Mouse (Mus musculus): ENCODE data around the gene Ifrd2. TPM values are rescaled to one million over a fixed set of nuclear protein-coding genes. Genes with fewer than 3 reads are reported as not detected.
A peak's percentile ranks its signal among the peaks of the same experiment; 100 is the strongest.

Ifrd2 gene
- polyA plus RNA-seq, 1 experiment from 2014 or later, result 44.6 TPM

- Histone ChIP-seq H3K9me3 (ENCODE audit: control insufficient read depth, low read length) (no peaks in the 10 kb centered on the region), H3K9ac (ENCODE audit: low read length) (0 out of 2 replicates have a peak overlapping the region, but pooled peaks have one; percentile 12), H3K4me2 (ENCODE audit: low read length) (no peak overlapping the region), H3K4me3 (ENCODE audit: control insufficient read depth in 1 of 2, insufficient read depth in 1 of 2, low read depth in 1 of 2, low read length in 2 of 2) (no peak overlapping the region), H3K36me3 (ENCODE audit: control insufficient read depth, insufficient read depth, low read length) (peaks cover 85% of the 10 kb centered on the region), H3K4me1 (ENCODE audit: control insufficient read depth in 2 of 2, insufficient read depth in 2 of 2, low read length in 2 of 2) (peaks cover 39 to 58% of the 10 kb centered on the region in 2 experiments), H3K27me3 (ENCODE audit: control insufficient read depth, insufficient read depth, low read length) (no peaks in the 10 kb centered on the region), H3K27ac (replicated peaks in 1 of 2; ENCODE audit: control insufficient read depth in 1 of 2, insufficient read depth in 1 of 2, low read depth in 2 of 2, low read length in 2 of 2) (peak overlapping the region; percentile 26 to 94; a peak in 3 of 4 replicates)
- ATAC-seq (ENCODE audit: insufficient number of reproducible peaks, insufficient read depth, low FRiP score, low read depth), result no peak
These were observed 33.5 kb downstream of the Ifrd2 start for GRCm38 (mm10) chr9:107620954-107621353.

DNA sequence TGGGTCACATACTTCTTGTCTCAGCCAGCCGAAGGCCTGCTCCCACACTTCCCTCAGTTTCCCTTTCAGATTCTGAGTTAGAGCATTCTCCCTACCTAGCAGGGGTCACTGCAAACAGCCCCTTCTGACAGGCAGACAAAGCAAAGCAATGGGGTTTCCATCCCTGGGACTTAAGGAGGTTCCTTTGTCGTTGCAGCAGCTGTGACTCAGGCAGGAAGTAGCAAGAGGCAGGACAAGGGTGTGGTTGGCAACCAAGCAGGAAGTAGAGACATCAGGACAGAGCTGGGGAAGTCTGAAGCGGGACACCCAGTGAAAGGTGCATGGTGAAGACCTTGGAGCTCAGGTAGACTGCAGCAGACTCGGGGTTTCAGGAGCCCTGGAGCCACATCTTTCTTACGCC lies 37.1 kb downstream of the Ifrd2 start:
- no peak overlapping the region for H3K4me2 ChIP-seq (ENCODE audit: low read length)
- peak overlapping the region; percentile 42 to 56 for H3K27ac ChIP-seq (replicated peaks in 1 of 2; ENCODE audit: control insufficient read depth in 1 of 2, insufficient read depth in 1 of 2, low read depth in 2 of 2, low read length in 2 of 2)
- peak overlapping the region; percentile 42; the same call in 1 of the 2 replicates for H3K9ac ChIP-seq (ENCODE audit: low read length)
- no peak for ATAC-seq (ENCODE audit: insufficient number of reproducible peaks, insufficient read depth, low FRiP score, low read depth)
- H3K4me1 ChIP-seq (ENCODE audit: control insufficient read depth in 2 of 2, insufficient read depth in 2 of 2, low read length in 2 of 2), result peaks cover 56 to 73% of the 10 kb centered on the region in 2 experiments
- no peaks in the 10 kb centered on the region for H3K9me3 ChIP-seq (ENCODE audit: control insufficient read depth, low read length)
- H3K27me3 ChIP-seq (ENCODE audit: control insufficient read depth, insufficient read depth, low read length), result no peaks in the 10 kb centered on the region
- WGBS, result 70% methylated on average over 5 of the region's 5 CpGs
- H3K36me3 ChIP-seq (ENCODE audit: control insufficient read depth, insufficient read depth, low read length), result peaks cover 70% of the 10 kb centered on the region
- H3K4me3 ChIP-seq (ENCODE audit: control insufficient read depth in 1 of 2, insufficient read depth in 1 of 2, low read depth in 1 of 2, low read length in 2 of 2), result no peak overlapping the region

DNA sequence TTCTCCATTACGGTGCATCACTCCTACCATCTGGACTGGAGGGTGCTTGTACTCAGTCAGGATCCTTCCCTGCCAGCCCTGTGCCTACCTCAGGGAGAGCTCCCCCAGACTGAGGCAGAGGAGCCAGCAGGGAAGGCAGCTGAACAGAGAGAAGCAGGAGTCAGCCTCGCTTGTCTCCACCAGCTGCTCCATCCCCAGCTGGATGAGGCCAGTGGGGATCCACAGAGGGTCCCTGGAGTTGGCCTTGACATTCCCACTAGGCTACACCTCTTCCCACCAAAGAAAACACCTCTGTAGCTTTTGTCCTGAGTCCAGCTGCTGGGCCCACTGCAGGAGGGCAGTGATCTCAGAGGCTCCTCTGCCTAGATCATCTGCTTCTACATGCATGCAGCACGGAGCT lies 37.5 kb downstream of the Ifrd2 start:
- H3K9ac ChIP-seq (ENCODE audit: low read length), result peak overlapping the region; percentile 42; the same call in 1 of the 2 replicates
- H3K36me3 ChIP-seq (ENCODE audit: control insufficient read depth, insufficient read depth, low read length), result peaks cover 70% of the 10 kb centered on the region
- H3K27ac ChIP-seq (replicated peaks in 1 of 2; ENCODE audit: control insufficient read depth in 1 of 2, insufficient read depth in 1 of 2, low read depth in 2 of 2, low read length in 2 of 2), result peak overlapping the region; percentile 22 to 56; a peak in 3 of 4 replicates
- no peak overlapping the region for H3K4me2 ChIP-seq (ENCODE audit: low read length)
- H3K27me3 ChIP-seq (ENCODE audit: control insufficient read depth, insufficient read depth, low read length), result no peaks in the 10 kb centered on the region
- no peaks in the 10 kb centered on the region for H3K9me3 ChIP-seq (ENCODE audit: control insufficient read depth, low read length)
- no peak for ATAC-seq (ENCODE audit: insufficient number of reproducible peaks, insufficient read depth, low FRiP score, low read depth)
- no peak overlapping the region for H3K4me3 ChIP-seq (ENCODE audit: control insufficient read depth in 1 of 2, insufficient read depth in 1 of 2, low read depth in 1 of 2, low read length in 2 of 2)
- peaks cover 55 to 73% of the 10 kb centered on the region in 2 experiments for H3K4me1 ChIP-seq (ENCODE audit: control insufficient read depth in 2 of 2, insufficient read depth in 2 of 2, low read length in 2 of 2)
- WGBS, result 88% methylated on average over 3 of the region's 3 CpGs

DNA sequence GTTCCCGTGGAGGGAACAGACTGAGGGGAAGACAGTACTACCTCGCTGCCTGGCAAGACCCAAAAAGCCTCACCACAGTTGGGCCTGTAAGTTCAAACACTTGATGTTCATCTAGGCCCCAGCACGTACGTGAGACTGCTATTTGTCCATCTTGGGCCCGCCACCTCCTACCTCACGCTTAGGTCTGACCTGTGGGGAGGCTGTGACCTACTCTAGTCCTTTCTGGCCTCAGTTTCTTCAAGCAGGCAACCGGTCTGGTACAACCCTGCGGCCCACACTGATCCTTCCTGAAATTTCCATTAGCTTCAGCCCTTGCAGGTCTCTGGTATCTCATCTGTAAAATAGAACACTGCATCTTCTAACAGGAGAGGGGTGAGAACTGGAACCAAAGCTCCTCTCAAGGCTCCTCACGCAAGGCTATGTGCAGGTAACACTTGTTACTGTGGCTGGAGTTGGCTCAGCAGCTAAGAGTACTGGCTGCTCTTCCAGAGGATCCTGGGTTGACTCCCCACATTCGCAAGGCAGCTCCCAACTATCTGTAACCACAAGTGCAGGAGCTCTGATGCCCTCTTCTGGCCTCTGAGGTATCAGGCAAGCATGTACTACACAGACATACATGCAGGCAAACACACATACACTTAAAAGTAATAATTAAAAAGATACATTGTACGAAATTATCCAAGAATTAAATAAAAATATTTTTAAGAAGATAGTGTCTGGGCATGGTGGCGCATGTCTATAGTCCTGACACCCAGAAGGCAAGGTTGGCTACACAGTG lies 38.1 kb downstream of the Ifrd2 start:
- H3K36me3 ChIP-seq (ENCODE audit: control insufficient read depth, insufficient read depth, low read length), result peaks cover 64% of the 10 kb centered on the region
- H3K9ac ChIP-seq (ENCODE audit: low read length), result peak overlapping the region; percentile 42; the same call in 1 of the 2 replicates
- 88% methylated on average over 12 of the region's 12 CpGs for WGBS
- ATAC-seq (ENCODE audit: insufficient number of reproducible peaks, insufficient read depth, low FRiP score, low read depth), result no peak
- peak overlapping the region in 1 of 2 experiments; percentile 56; a peak in 2 of 4 replicates for H3K27ac ChIP-seq (replicated peaks in 1 of 2; ENCODE audit: control insufficient read depth in 1 of 2, insufficient read depth in 1 of 2, low read depth in 2 of 2, low read length in 2 of 2)
- H3K27me3 ChIP-seq (ENCODE audit: control insufficient read depth, insufficient read depth, low read length), result no peaks in the 10 kb centered on the region
- H3K4me3 ChIP-seq (ENCODE audit: control insufficient read depth in 1 of 2, insufficient read depth in 1 of 2, low read depth in 1 of 2, low read length in 2 of 2), result no peak overlapping the region
- H3K9me3 ChIP-seq (ENCODE audit: control insufficient read depth, low read length), result no peaks in the 10 kb centered on the region
- peaks cover 55 to 73% of the 10 kb centered on the region in 2 experiments for H3K4me1 ChIP-seq (ENCODE audit: control insufficient read depth in 2 of 2, insufficient read depth in 2 of 2, low read length in 2 of 2)
- no peak overlapping the region; the same call in 1 of the 2 replicates for H3K4me2 ChIP-seq (ENCODE audit: low read length)

- peak overlapping the region; percentile 50 for H3K4me2 ChIP-seq (ENCODE audit: low read length)
- H3K4me1 ChIP-seq (ENCODE audit: control insufficient read depth in 2 of 2, insufficient read depth in 2 of 2, low read length in 2 of 2), result peaks cover 56 to 73% of the 10 kb centered on the region in 2 experiments
- ATAC-seq (ENCODE audit: insufficient number of reproducible peaks, insufficient read depth, low FRiP score, low read depth), result no peak
- no peaks in the 10 kb centered on the region for H3K9me3 ChIP-seq (ENCODE audit: control insufficient read depth, low read length)
- WGBS, result 43% methylated on average over 13 of the region's 15 CpGs
- H3K36me3 ChIP-seq (ENCODE audit: control insufficient read depth, insufficient read depth, low read length), result peaks cover 68% of the 10 kb centered on the region
- no peaks in the 10 kb centered on the region for H3K27me3 ChIP-seq (ENCODE audit: control insufficient read depth, insufficient read depth, low read length)
- peak overlapping the region; percentile 77 to 96 for H3K27ac ChIP-seq (replicated peaks in 1 of 2; ENCODE audit: control insufficient read depth in 1 of 2, insufficient read depth in 1 of 2, low read depth in 2 of 2, low read length in 2 of 2)
- no peak overlapping the region; a peak in 1 of 4 replicates for H3K4me3 ChIP-seq (ENCODE audit: control insufficient read depth in 1 of 2, insufficient read depth in 1 of 2, low read depth in 1 of 2, low read length in 2 of 2)
- H3K9ac ChIP-seq (ENCODE audit: low read length), result peak overlapping the region; percentile 68
These were observed 38.9 kb downstream of the Ifrd2 start for GRCm38 (mm10) chr9:107626158-107626843.

- Histone ChIP-seq H3K9me3 (ENCODE audit: control insufficient read depth, low read length) (no peaks in the 10 kb centered on the region), H3K36me3 (ENCODE audit: control insufficient read depth, insufficient read depth, low read length) (peaks cover 74% of the 10 kb centered on the region), H3K9ac (ENCODE audit: low read length) (peak overlapping the region; percentile 68), H3K4me3 (ENCODE audit: control insufficient read depth in 1 of 2, insufficient read depth in 1 of 2, low read depth in 1 of 2, low read length in 2 of 2) (no peak overlapping the region; a peak in 1 of 4 replicates), H3K4me1 (ENCODE audit: control insufficient read depth in 2 of 2, insufficient read depth in 2 of 2, low read length in 2 of 2) (peaks cover 57 to 77% of the 10 kb centered on the region in 2 experiments), H3K27me3 (ENCODE audit: control insufficient read depth, insufficient read depth, low read length) (no peaks in the 10 kb centered on the region), H3K27ac (replicated peaks in 1 of 2; ENCODE audit: control insufficient read depth in 1 of 2, insufficient read depth in 1 of 2, low read depth in 2 of 2, low read length in 2 of 2) (peak overlapping the region; percentile 77 to 96), H3K4me2 (ENCODE audit: low read length) (peak overlapping the region; percentile 50)
- peak; percentile 60 for ATAC-seq (ENCODE audit: insufficient number of reproducible peaks, insufficient read depth, low FRiP score, low read depth)
- 8% methylated on average over 2 of the region's 2 CpGs for WGBS
These were observed 39.4 kb downstream of the Ifrd2 start for GRCm38 (mm10) chr9:107626844-107627277.

DNA sequence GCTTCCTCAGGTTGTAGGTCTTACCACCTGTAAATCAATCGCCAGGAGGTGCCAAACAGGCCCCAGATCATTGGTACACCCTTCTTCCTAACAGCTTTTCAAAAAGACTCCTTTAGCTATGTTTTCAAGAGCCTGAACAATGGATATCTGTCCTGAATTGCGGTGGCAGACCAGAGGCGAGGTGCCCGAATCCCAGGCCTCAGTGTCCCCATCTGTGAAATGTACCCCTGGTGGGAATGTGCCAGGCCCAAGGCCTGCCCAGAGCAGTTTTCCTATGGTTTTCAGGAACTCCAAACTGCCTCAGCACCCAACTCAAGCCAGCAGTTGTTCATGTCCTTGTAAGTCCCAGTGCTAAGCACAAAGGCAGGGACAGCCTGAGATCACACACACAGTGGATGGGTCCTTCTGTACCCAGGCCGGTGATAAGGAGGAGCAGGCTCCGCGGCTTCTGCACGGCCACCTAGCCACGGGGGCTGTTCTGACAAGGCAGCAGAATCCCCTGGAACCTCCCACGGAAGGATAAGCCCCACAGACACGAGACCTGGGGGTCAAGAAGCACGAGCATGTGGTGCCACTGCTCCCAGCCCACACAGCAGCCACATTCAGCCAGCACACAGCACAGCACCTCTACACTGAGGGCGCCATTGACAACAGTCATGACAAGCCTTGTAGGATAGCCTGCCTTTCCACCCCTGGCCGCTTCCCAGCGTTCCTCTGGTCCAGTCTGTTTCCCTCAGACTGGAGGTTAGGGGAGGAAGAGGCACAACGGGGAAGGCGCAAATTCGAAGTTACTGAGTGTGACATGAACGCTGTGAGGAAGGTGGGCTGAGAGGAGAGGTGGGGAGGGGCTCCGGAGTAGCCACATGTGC lies 40.2 kb downstream of the Ifrd2 start:
- peak overlapping the region; percentile 50 for H3K4me2 ChIP-seq (ENCODE audit: low read length)
- H3K27ac ChIP-seq (replicated peaks in 1 of 2; ENCODE audit: control insufficient read depth in 1 of 2, insufficient read depth in 1 of 2, low read depth in 2 of 2, low read length in 2 of 2), result peak overlapping the region; percentile 46 to 96
- H3K4me3 ChIP-seq (ENCODE audit: control insufficient read depth in 1 of 2, insufficient read depth in 1 of 2, low read depth in 1 of 2, low read length in 2 of 2), result no peak overlapping the region
- H3K9ac ChIP-seq (ENCODE audit: low read length), result peak overlapping the region; percentile 68
- no peaks in the 10 kb centered on the region for H3K9me3 ChIP-seq (ENCODE audit: control insufficient read depth, low read length)
- H3K36me3 ChIP-seq (ENCODE audit: control insufficient read depth, insufficient read depth, low read length), result peaks cover 72% of the 10 kb centered on the region
- no peaks in the 10 kb centered on the region for H3K27me3 ChIP-seq (ENCODE audit: control insufficient read depth, insufficient read depth, low read length)
- 27% methylated on average over 20 of the region's 20 CpGs for WGBS
- ATAC-seq (ENCODE audit: insufficient number of reproducible peaks, insufficient read depth, low FRiP score, low read depth), result no peak
- H3K4me1 ChIP-seq (ENCODE audit: control insufficient read depth in 2 of 2, insufficient read depth in 2 of 2, low read length in 2 of 2), result peaks cover 64 to 84% of the 10 kb centered on the region in 2 experiments

Measured in heart, embryonic 14.5 days (tissue).